Mouse (Mus musculus) CH12.LX (cell line): Measurements from ENCODE around the gene Gm10477. TPM values are rescaled to one million over a fixed set of nuclear protein-coding genes. Genes with fewer than 3 reads are reported as not detected.

Source experiments
- DNase-seq: peaks from one replicate; pipeline ENCODE4 v3.0.0-alpha.2; 2013; ENCODE audit errors: extremely low read depth
- H3K27ac ChIP-seq: 2 replicates; pipeline ENCODE4 v1.5.1; 2012; ENCODE audit warnings: low read depth, mild to moderate bottlenecking, control low read depth, moderate library complexity; ENCODE audit not compliant: insufficient read depth
- H3K27me3 ChIP-seq: replicated peaks from 2 replicates; pipeline ENCODE3; 2012; ENCODE audit warnings: inconsistent platforms
- H3K36me3 ChIP-seq, 2 experiments: replicated peaks in 1 of 2; 2 replicates each; pipeline versions ENCODE3 to v1.6.1; 2012; ENCODE audit warnings: inconsistent platforms in 1 of 2, low read length in 1 of 2, mild to moderate bottlenecking in 1 of 2, mixed read lengths in 1 of 2, moderate library complexity in 1 of 2; ENCODE audit not compliant: control insufficient read depth in 1 of 2, insufficient read depth in 1 of 2
- H3K4me1 ChIP-seq, 2 experiments: 2 replicates each; pipeline ENCODE4 v1.6.1; 2012; ENCODE audit warnings: inconsistent platforms in 1 of 2, moderate library complexity in 1 of 2; ENCODE audit not compliant: insufficient read depth in 2 of 2, control insufficient read depth in 1 of 2
- H3K4me2 ChIP-seq: 2 replicates; pipeline ENCODE4 v1.6.1; 2012; ENCODE audit warnings: low read depth, mild to moderate bottlenecking, control low read depth; ENCODE audit not compliant: poor library complexity, insufficient read depth, severe bottlenecking
- H3K4me3 ChIP-seq, 3 experiments: fragments of 150-350 bp in 1 of 3; sonication (generic) in 1 of 3; replicated peaks in 1 of 3; 2 replicates each; pipeline versions ENCODE3 to v1.5.1; 2011 to 2012; ENCODE audit warnings: low read depth in 2 of 3, low read length in 2 of 3, mild to moderate bottlenecking in 2 of 3, moderate library complexity in 2 of 3, control low read depth in 1 of 3, improper control_type of control experiment in 1 of 3, inconsistent platforms in 1 of 3, mixed read lengths in 1 of 3; ENCODE audit not compliant: poor library complexity in 1 of 3
- H3K79me2 ChIP-seq: replicated peaks from 2 replicates; pipeline ENCODE4 v1.6.1; 2012; ENCODE audit warnings: mild to moderate bottlenecking, moderate library complexity; ENCODE audit not compliant: control insufficient read depth, poor library complexity, insufficient read depth, severe bottlenecking; ENCODE audit errors: extremely low read depth
- H3K9ac ChIP-seq: 2 replicates; pipeline ENCODE4 v1.6.1; 2012; ENCODE audit warnings: low read depth, mild to moderate bottlenecking, control low read depth, moderate library complexity; ENCODE audit not compliant: insufficient read depth
- H3K9me3 ChIP-seq: replicated peaks from 2 replicates; pipeline ENCODE3; 2012; ENCODE audit warnings: low read length, inconsistent platforms, mixed read lengths
- BHLHE40 ChIP-seq: IDR thresholded peaks from 2 replicates; pipeline ENCODE4 v1.6.1; 2011; ENCODE audit warnings: mild to moderate bottlenecking, low read depth, low read length, improper control_type of control experiment
- CHD2 ChIP-seq: IDR thresholded peaks from 2 replicates; pipeline ENCODE4 v1.6.1; 2011; ENCODE audit warnings: low read length, improper control_type of control experiment
- CTCF ChIP-seq, 2 experiments: IDR thresholded peaks in 1 of 2; conservative IDR thresholded peaks in 1 of 2; 2 replicates each; pipeline ENCODE4 v1.5.1; 2011 to 2012; ENCODE audit warnings: low read depth in 2 of 2, low read length in 2 of 2, improper control_type of control experiment in 1 of 2, inconsistent platforms in 1 of 2, mild to moderate bottlenecking in 1 of 2, moderate library complexity in 1 of 2
- EP300 ChIP-seq: IDR thresholded peaks from 2 replicates; pipeline ENCODE4 v1.6.1; 2011; ENCODE audit warnings: low read length, improper control_type of control experiment
- ETS1 ChIP-seq: conservative IDR thresholded peaks from 2 replicates; pipeline ENCODE4 v1.6.1; 2012; ENCODE audit warnings: low read depth, mild to moderate bottlenecking, inconsistent platforms, low read length, improper control_type of control experiment, moderate library complexity
- HCFC1 ChIP-seq: IDR thresholded peaks from 2 replicates; pipeline ENCODE4 v1.6.1; 2012; ENCODE audit warnings: low read depth, mild to moderate bottlenecking, inconsistent platforms, low read length, improper control_type of control experiment
- IRF4 ChIP-seq: IDR thresholded peaks from 2 replicates; pipeline ENCODE4 v1.6.1; 2014; ENCODE audit warnings: low read depth, mild to moderate bottlenecking, inconsistent platforms, low read length, improper control_type of control experiment
- MAX ChIP-seq: IDR thresholded peaks from 2 replicates; pipeline ENCODE4 v1.6.1; 2011; ENCODE audit warnings: low read length, improper control_type of control experiment
- MAZ ChIP-seq: IDR thresholded peaks from 2 replicates; pipeline ENCODE4 v1.6.1; 2012; ENCODE audit warnings: low read depth, mild to moderate bottlenecking, inconsistent platforms, low read length, improper control_type of control experiment, moderate library complexity
- MEF2A ChIP-seq: IDR thresholded peaks from 2 replicates; pipeline ENCODE4 v1.6.1; 2014; ENCODE audit warnings: low read depth, mild to moderate bottlenecking, inconsistent platforms, low read length, improper control_type of control experiment, borderline replicate concordance
- MXI1 ChIP-seq: IDR thresholded peaks from 2 replicates; pipeline ENCODE4 v1.6.1; 2011; ENCODE audit warnings: mild to moderate bottlenecking, low read depth, low read length, improper control_type of control experiment
- NELFE ChIP-seq: IDR thresholded peaks from 2 replicates; pipeline ENCODE4 v1.6.1; 2011; ENCODE audit warnings: low read depth, low read length, improper control_type of control experiment
- PAX5 ChIP-seq: IDR thresholded peaks from 2 replicates; pipeline ENCODE4 v1.6.1; 2012; ENCODE audit warnings: low read length, inconsistent platforms, mixed read lengths
- RAD21 ChIP-seq: IDR thresholded peaks from 2 replicates; pipeline ENCODE4 v1.6.1; 2011; ENCODE audit warnings: low read depth, mild to moderate bottlenecking, low read length, improper control_type of control experiment, moderate library complexity
- RCOR1 ChIP-seq: conservative IDR thresholded peaks from 2 replicates; pipeline ENCODE4 v1.6.1; 2012; ENCODE audit warnings: low read depth, mild to moderate bottlenecking, inconsistent platforms, low read length, improper control_type of control experiment
- SMC3 ChIP-seq: IDR thresholded peaks from 2 replicates; pipeline ENCODE4 v1.6.1; 2011; ENCODE audit warnings: low read depth, low read length, improper control_type of control experiment
- TBP ChIP-seq: conservative IDR thresholded peaks from 2 replicates; pipeline ENCODE4 v1.6.1; 2011; ENCODE audit warnings: low read depth, low read length, improper control_type of control experiment
- TCF12 ChIP-seq: IDR thresholded peaks from 2 replicates; pipeline ENCODE4 v1.6.1; 2014; ENCODE audit warnings: low read depth, mild to moderate bottlenecking, inconsistent platforms, low read length, improper control_type of control experiment
- USF1 ChIP-seq: IDR thresholded peaks from 2 replicates; pipeline ENCODE4 v1.6.1; 2014; ENCODE audit warnings: low read depth, mild to moderate bottlenecking, inconsistent platforms, low read length, improper control_type of control experiment
- USF2 ChIP-seq: conservative IDR thresholded peaks from 2 replicates; pipeline ENCODE4 v1.6.1; 2011; ENCODE audit warnings: low read depth, low read length, improper control_type of control experiment
- ZC3H11A ChIP-seq: IDR thresholded peaks from 2 replicates; pipeline ENCODE4 v1.6.1; 2012; ENCODE audit warnings: low read depth, mild to moderate bottlenecking, inconsistent platforms, low read length, improper control_type of control experiment
- ZKSCAN1 ChIP-seq: IDR thresholded peaks from 2 replicates; pipeline ENCODE4 v1.6.1; 2012; ENCODE audit warnings: low read depth, inconsistent platforms, low read length, improper control_type of control experiment, borderline replicate concordance
- ZNF384 ChIP-seq: IDR thresholded peaks from 2 replicates; pipeline ENCODE4 v1.6.1; 2012; ENCODE audit warnings: low read depth, low read length, improper control_type of control experiment, inconsistent platforms
- dilution Hi-C: fragments of 300-500 bp; cut with MboI; formaldehyde crosslinking; loops from 2 replicates; pipeline ENCODE4 v1.14.3; 2020; ENCODE audit warnings: low sequenced_read_pairs; ENCODE audit not compliant: extremely low pct_unique_long_range_greater_than_20kb, extremely low pct_ligation_motif_present
- in situ Hi-C: fragments of 300-500 bp; cut with MboI; formaldehyde crosslinking; loops from 3 replicates; pipeline ENCODE4 v1.14.3; 2019; ENCODE audit warnings: low sequenced_read_pairs, low pct_ligation_motif_present, low pct_unique_long_range_greater_than_20kb, mixed read lengths
- polyA plus RNA-seq: library from polyadenylated mRNA; unstranded; fragments of >175 nt; gene quantifications from 2 replicates; pipeline ENCODE4 v1.2.1, GENCODE M21; 2012; ENCODE audit warnings: low read depth; ENCODE audit not compliant: insufficient read length
- total RNA-seq, 2 experiments: library from RNA; depleted of rRNA; stranded (reverse); fragments of 300-350 nt in 1 of 2; fragments of >200 nt in 1 of 2; gene quantifications; 2 replicates each; pipeline ENCODE4 v1.2.3; 2012 to 2014

The Gm10477 gene
- total and polyA plus RNA-seq, 3 experiments, result not detected

DNA sequence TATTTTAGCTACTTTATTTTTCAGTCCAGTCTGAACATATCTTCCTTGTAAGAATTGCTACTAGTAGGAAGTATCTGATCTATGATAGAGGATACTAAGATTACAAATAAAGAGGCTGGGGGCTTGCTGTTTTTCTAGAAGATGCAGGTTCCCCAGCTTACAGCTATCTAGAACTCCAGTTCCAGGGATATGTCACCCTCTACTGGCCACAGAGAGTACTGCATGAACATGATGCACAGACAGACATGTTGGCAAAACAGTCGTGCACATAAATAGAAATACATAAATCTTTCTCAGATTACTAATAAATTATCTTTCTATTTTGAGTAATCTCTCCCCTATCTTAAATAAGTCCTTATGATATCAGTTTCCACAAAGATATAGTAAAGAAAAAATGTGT, 34.8 kb upstream of the Gm10477 start:
- Histone ChIP-seq H3K4me2 (no peak overlapping the region), H3K27ac (no peak overlapping the region), H3K36me3 (peaks cover 8 to 27% of the 10 kb centered on the region in 2 experiments), H3K4me1 (peaks cover 0 to 6% of the 10 kb centered on the region in 2 experiments; a peak in 1 of 4 replicates), H3K4me3 (no peak overlapping the region), H3K9ac (no peak overlapping the region), H3K27me3 (no peaks in the 10 kb centered on the region), H3K79me2 (no peaks in the 10 kb centered on the region), H3K9me3 (no peaks in the 10 kb centered on the region)
- dilution Hi-C loops (no loop called here), in situ Hi-C loops (loop anchor here (10.0 kb wide), 1 partner anchor 55 kb away; no protein-coding TSS in a partner anchor)
- DNase-seq, result peak; percentile 74
- no peak for TF ChIP-seq USF2
- no peak for TF ChIP-seq ETS1
- peak; percentile 44 to 87; a peak in 3 of 4 replicates for TF ChIP-seq CTCF (conservative IDR thresholded peaks at IDR 0.05 in 1 of 2, IDR thresholded peaks at IDR 0.05 in 1 of 2; ENCODE audit: low read depth in 2 of 2, low read length in 2 of 2)
- peak; percentile 87 for TF ChIP-seq RAD21
- TF ChIP-seq MEF2A, result no peak
- peak; percentile 87 for TF ChIP-seq SMC3
- TF ChIP-seq NELFE, result no peak
- no peak for TF ChIP-seq IRF4
- TF ChIP-seq TBP, result no peak
- TF ChIP-seq CHD2, result no peak
- TF ChIP-seq HCFC1, result no peak
- TF ChIP-seq TCF12, result no peak
- TF ChIP-seq RCOR1, result no peak
- TF ChIP-seq USF1, result no peak
- TF ChIP-seq ZNF384, result peak; percentile 25; the same call in 1 of the 2 replicates
- no peak for TF ChIP-seq MXI1
- TF ChIP-seq ZC3H11A, result peak; percentile 54; the same call in 1 of the 2 replicates
- TF ChIP-seq PAX5, result no peak
- no peak for TF ChIP-seq ZKSCAN1
- TF ChIP-seq EP300, result no peak

GRCm38 (mm10) chrX:56497241-56497640, 27.3 kb upstream of the Gm10477 start:
- H3K4me3 ChIP-seq, result no peak overlapping the region
- peak; percentile 49 for DNase-seq
- H3K4me2 ChIP-seq, result no peak overlapping the region
- in situ Hi-C loops, result no loop called here
- H3K36me3 ChIP-seq, result peaks cover 21 to 39% of the 10 kb centered on the region in 2 experiments
- H3K9me3 ChIP-seq, result no peaks in the 10 kb centered on the region
- no peak overlapping the region for H3K27ac ChIP-seq
- peaks cover 2 to 16% of the 10 kb centered on the region in 2 experiments; a peak in 2 of 4 replicates for H3K4me1 ChIP-seq
- 0 out of 2 replicates have a peak, but pooled peaks have one; percentile 5 for TF ChIP-seq ETS1
- peak; percentile 79 for TF ChIP-seq BHLHE40
- TF ChIP-seq PAX5, result no peak
- TF ChIP-seq IRF4, result no peak
- TF ChIP-seq USF2, result peak; percentile 29; the same call in 1 of the 2 replicates
- TF ChIP-seq MAX, result 0 out of 2 replicates have a peak, but pooled peaks have one; percentile 29
- TF ChIP-seq MAZ, result no peak
- peak; percentile 47 for TF ChIP-seq USF1
- TF ChIP-seq, all 38 proteins: peak for 5
- H3K27me3 ChIP-seq, result no peaks in the 10 kb centered on the region
- H3K9ac ChIP-seq, result no peak overlapping the region
- dilution Hi-C loops, result no loop called here
- no peaks in the 10 kb centered on the region for H3K79me2 ChIP-seq
